Comparison of ENCODE assay signal across 14 mouse cellular contexts in the genomic region with DNA sequence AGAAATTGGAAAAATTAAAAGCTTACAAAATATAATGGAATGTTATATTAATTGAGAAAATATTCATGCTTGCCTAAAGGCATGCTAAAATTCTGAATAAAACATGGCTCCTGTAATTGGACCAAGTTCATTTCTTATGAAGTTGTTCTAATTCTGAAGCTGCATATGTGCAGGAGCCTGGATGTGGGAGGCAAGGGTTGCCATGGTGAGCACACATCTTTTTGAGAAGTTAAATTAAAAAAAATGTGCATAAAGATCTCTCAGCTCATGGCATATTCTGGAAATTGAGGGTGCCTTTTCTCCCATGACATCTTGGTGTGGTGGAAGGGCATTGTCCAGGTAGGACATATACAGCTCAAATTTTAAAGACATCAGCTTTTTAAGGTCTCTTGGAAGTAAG. TPM values are rescaled to one million over a fixed set of nuclear protein-coding genes. Genes with fewer than 3 reads are reported as not detected.
DNase-seq lines count a peak whose midpoint lies in the region; ATAC-seq lines count a peak whose summit lies in the region.
"Had no signal": no experiment of that assay in that cellular context is flagged by ENCODE, and none has a peak within 500 bp of the region (broad histone marks: within the 10 kb centered on the region; RNA-seq: fewer than 3 reads in every experiment).

No protein-coding gene starts in this region.

- ATAC-seq in frontal cortex, adult (ENCODE audit: low TSS enrichment), result peak; percentile 16; the same call in 1 of the 2 replicates

- intact Hi-C loops in left cerebral cortex, postnatal 25 days (cut with DNase I), result loop anchor here (10.0 kb wide), 1 partner anchor 284 kb away; no protein-coding TSS in a partner anchor
- intact Hi-C loops in heart, postnatal 14 days (cut with DNase I), result no loop called here

- peaks cover 42% of the 10 kb centered on the region for H3K27me3 ChIP-seq in heart, embryonic 10.5 days (ENCODE audit: insufficient read depth, poor library complexity, severe bottlenecking)

- no peaks in the 10 kb centered on the region for H3K36me3 ChIP-seq in heart, embryonic 10.5 days

- peaks cover 18% of the 10 kb centered on the region for H3K4me1 ChIP-seq in heart, embryonic 10.5 days

- no peak overlapping the region for H3K4me3 ChIP-seq in heart, embryonic 10.5 days

- DNase-seq in frontal cortex, postnatal 25 days (ENCODE audit: low spot score in 2 of 2), result no peak
- DNase-seq in right cerebral cortex, adult 18-20 months, result peak; percentile 66
- DNase-seq in right cerebral cortex, postnatal 4 days, result no peak
- DNase-seq in left cerebral cortex, postnatal 25 days (ENCODE audit: low spot score in 2 of 2), result peak; percentile 51 to 84
- DNase-seq in heart, postnatal 14 days, result no peak
- no peak for DNase-seq in embryo, embryonic 11 days
- no peak for DNase-seq in heart, embryonic 10.5 days (ENCODE audit: low spot score)
- DNase-seq: cerebellum, adult 8-10 months; gastrocnemius, postnatal 36 days; kidney, adult 8-10 months; liver; thymus, postnatal 14 days had no signal

- no peak overlapping the region for H3K27ac ChIP-seq in heart, embryonic 10.5 days

- H3K9me3 ChIP-seq in heart, embryonic 10.5 days, result no peaks in the 10 kb centered on the region

RNA-seq across cellular contexts. Expression of a gene that starts 3.4 kb away (rescaled TPM):
- total RNA-seq in left cerebral cortex, postnatal 25 days (2021), result 100 to 1,000 TPM; 121 to 134 TPM
- not detected for total RNA-seq in heart, postnatal 14 days (2021)
- polyA plus RNA-seq in heart, embryonic 10.5 days (2016; fragmentation: Nextera tagmentation; extraction: Ambion mirVana), result 0.02 and 0.03 TPM in 2 replicates
- total RNA-seq: ES-E14; gastrocnemius, postnatal 36 days had no signal

Comparison
In these comparisons a context has a peak if more than half of its experiments do, and no peak if none do; other contexts are left out.
1. DNase-seq: peak in right cerebral cortex, adult 18-20 months (single experiment) and left cerebral cortex, postnatal 25 days (2 of 2); none in frontal cortex, postnatal 25 days (0 of 2), right cerebral cortex, postnatal 4 days (single experiment), heart, postnatal 14 days (0 of 2), embryo, embryonic 11 days (single experiment) and heart, embryonic 10.5 days (single experiment).
2. RNA of a gene that starts 3.4 kb away (total RNA-seq): 121 to 134 TPM in left cerebral cortex, postnatal 25 days; not detected in heart, postnatal 14 days; every median in the first group is over 100 times any median in the second.